Mouse (Mus musculus) CH12.LX (cell line): ENCODE data around the gene Csl. TPM values are rescaled to one million over a fixed set of nuclear protein-coding genes. Genes with fewer than 3 reads are reported as not detected.

Experiments
- DNase-seq: peaks from one replicate; pipeline ENCODE4 v3.0.0-alpha.2; 2013; ENCODE audit errors: extremely low read depth
- H3K27ac ChIP-seq: 2 replicates; pipeline ENCODE4 v1.5.1; 2012; ENCODE audit warnings: low read depth, mild to moderate bottlenecking, control low read depth, moderate library complexity; ENCODE audit not compliant: insufficient read depth
- H3K27me3 ChIP-seq: replicated peaks from 2 replicates; pipeline ENCODE3; 2012; ENCODE audit warnings: inconsistent platforms
- H3K36me3 ChIP-seq, 2 experiments: replicated peaks in 1 of 2; 2 replicates each; pipeline versions ENCODE3 to v1.6.1; 2012; ENCODE audit warnings: inconsistent platforms in 1 of 2, low read length in 1 of 2, mild to moderate bottlenecking in 1 of 2, mixed read lengths in 1 of 2, moderate library complexity in 1 of 2; ENCODE audit not compliant: control insufficient read depth in 1 of 2, insufficient read depth in 1 of 2
- H3K4me1 ChIP-seq, 2 experiments: 2 replicates each; pipeline ENCODE4 v1.6.1; 2012; ENCODE audit warnings: inconsistent platforms in 1 of 2, moderate library complexity in 1 of 2; ENCODE audit not compliant: insufficient read depth in 2 of 2, control insufficient read depth in 1 of 2
- H3K4me2 ChIP-seq: 2 replicates; pipeline ENCODE4 v1.6.1; 2012; ENCODE audit warnings: low read depth, mild to moderate bottlenecking, control low read depth; ENCODE audit not compliant: poor library complexity, insufficient read depth, severe bottlenecking
- H3K4me3 ChIP-seq, 3 experiments: fragments of 150-350 bp in 1 of 3; sonication (generic) in 1 of 3; replicated peaks in 1 of 3; 2 replicates each; pipeline versions ENCODE3 to v1.5.1; 2011 to 2012; ENCODE audit warnings: low read depth in 2 of 3, low read length in 2 of 3, mild to moderate bottlenecking in 2 of 3, moderate library complexity in 2 of 3, control low read depth in 1 of 3, improper control_type of control experiment in 1 of 3, inconsistent platforms in 1 of 3, mixed read lengths in 1 of 3; ENCODE audit not compliant: poor library complexity in 1 of 3
- H3K79me2 ChIP-seq: replicated peaks from 2 replicates; pipeline ENCODE4 v1.6.1; 2012; ENCODE audit warnings: mild to moderate bottlenecking, moderate library complexity; ENCODE audit not compliant: control insufficient read depth, poor library complexity, insufficient read depth, severe bottlenecking; ENCODE audit errors: extremely low read depth
- H3K9ac ChIP-seq: 2 replicates; pipeline ENCODE4 v1.6.1; 2012; ENCODE audit warnings: low read depth, mild to moderate bottlenecking, control low read depth, moderate library complexity; ENCODE audit not compliant: insufficient read depth
- H3K9me3 ChIP-seq: replicated peaks from 2 replicates; pipeline ENCODE3; 2012; ENCODE audit warnings: low read length, inconsistent platforms, mixed read lengths
- BHLHE40 ChIP-seq: IDR thresholded peaks from 2 replicates; pipeline ENCODE4 v1.6.1; 2011; ENCODE audit warnings: mild to moderate bottlenecking, low read depth, low read length, improper control_type of control experiment
- CHD1 ChIP-seq: IDR thresholded peaks from 2 replicates; pipeline ENCODE4 v1.6.1; 2012; ENCODE audit warnings: low read depth, low read length, improper control_type of control experiment, inconsistent platforms
- CHD2 ChIP-seq: IDR thresholded peaks from 2 replicates; pipeline ENCODE4 v1.6.1; 2011; ENCODE audit warnings: low read length, improper control_type of control experiment
- CTCF ChIP-seq, 2 experiments: IDR thresholded peaks in 1 of 2; conservative IDR thresholded peaks in 1 of 2; 2 replicates each; pipeline ENCODE4 v1.5.1; 2011 to 2012; ENCODE audit warnings: low read depth in 2 of 2, low read length in 2 of 2, improper control_type of control experiment in 1 of 2, inconsistent platforms in 1 of 2, mild to moderate bottlenecking in 1 of 2, moderate library complexity in 1 of 2
- E2F4 ChIP-seq: IDR thresholded peaks from 2 replicates; pipeline ENCODE4 v1.6.1; 2011; ENCODE audit warnings: low read depth, low read length, improper control_type of control experiment; ENCODE audit not compliant: insufficient replicate concordance
- ELF1 ChIP-seq: IDR thresholded peaks from 2 replicates; pipeline ENCODE4 v1.6.1; 2014; ENCODE audit warnings: low read depth, mild to moderate bottlenecking, inconsistent platforms, low read length, improper control_type of control experiment
- ETS1 ChIP-seq: conservative IDR thresholded peaks from 2 replicates; pipeline ENCODE4 v1.6.1; 2012; ENCODE audit warnings: low read depth, mild to moderate bottlenecking, inconsistent platforms, low read length, improper control_type of control experiment, moderate library complexity
- GABPA ChIP-seq: IDR thresholded peaks from 2 replicates; pipeline ENCODE4 v1.6.1; 2012; ENCODE audit warnings: low read depth, low read length, improper control_type of control experiment, inconsistent platforms; ENCODE audit not compliant: insufficient replicate concordance
- IRF4 ChIP-seq: IDR thresholded peaks from 2 replicates; pipeline ENCODE4 v1.6.1; 2014; ENCODE audit warnings: low read depth, mild to moderate bottlenecking, inconsistent platforms, low read length, improper control_type of control experiment
- JUN ChIP-seq: IDR thresholded peaks from 2 replicates; pipeline ENCODE4 v1.6.1; 2011; ENCODE audit warnings: low read depth, mild to moderate bottlenecking, low read length, improper control_type of control experiment, moderate library complexity; ENCODE audit not compliant: insufficient read depth
- JUND ChIP-seq: conservative IDR thresholded peaks from 2 replicates; pipeline ENCODE4 v1.6.1; 2011; ENCODE audit warnings: low read depth, low read length, improper control_type of control experiment
- KAT2A ChIP-seq: IDR thresholded peaks from 2 replicates; pipeline ENCODE4 v1.6.1; 2012; ENCODE audit warnings: low read length, improper control_type of control experiment, inconsistent platforms; ENCODE audit not compliant: insufficient replicate concordance
- MAFK ChIP-seq: IDR thresholded peaks from 2 replicates; pipeline ENCODE4 v1.6.1; 2011; ENCODE audit warnings: low read length, improper control_type of control experiment; ENCODE audit not compliant: insufficient replicate concordance
- MAZ ChIP-seq: IDR thresholded peaks from 2 replicates; pipeline ENCODE4 v1.6.1; 2012; ENCODE audit warnings: low read depth, mild to moderate bottlenecking, inconsistent platforms, low read length, improper control_type of control experiment, moderate library complexity
- MEF2A ChIP-seq: IDR thresholded peaks from 2 replicates; pipeline ENCODE4 v1.6.1; 2014; ENCODE audit warnings: low read depth, mild to moderate bottlenecking, inconsistent platforms, low read length, improper control_type of control experiment, borderline replicate concordance
- MXI1 ChIP-seq: IDR thresholded peaks from 2 replicates; pipeline ENCODE4 v1.6.1; 2011; ENCODE audit warnings: mild to moderate bottlenecking, low read depth, low read length, improper control_type of control experiment
- MYC ChIP-seq: IDR thresholded peaks from 2 replicates; pipeline ENCODE4 v1.6.1; 2011; ENCODE audit warnings: low read depth, mild to moderate bottlenecking, improper control_type of control experiment, low read length
- NELFE ChIP-seq: IDR thresholded peaks from 2 replicates; pipeline ENCODE4 v1.6.1; 2011; ENCODE audit warnings: low read depth, low read length, improper control_type of control experiment
- NRF1 ChIP-seq: IDR thresholded peaks from 2 replicates; pipeline ENCODE4 v1.6.1; 2014; ENCODE audit warnings: low read depth, mild to moderate bottlenecking, inconsistent platforms, low read length, improper control_type of control experiment, moderate library complexity
- POLR2A ChIP-seq: IDR thresholded peaks from 2 replicates; pipeline ENCODE4 v1.6.1; 2011; ENCODE audit warnings: low read depth, mild to moderate bottlenecking, improper control_type of control experiment, low read length
- RCOR1 ChIP-seq: conservative IDR thresholded peaks from 2 replicates; pipeline ENCODE4 v1.6.1; 2012; ENCODE audit warnings: low read depth, mild to moderate bottlenecking, inconsistent platforms, low read length, improper control_type of control experiment
- SIN3A ChIP-seq: IDR thresholded peaks from 2 replicates; pipeline ENCODE4 v1.6.1; 2012; ENCODE audit warnings: low read length, improper control_type of control experiment, inconsistent platforms
- SMC3 ChIP-seq: IDR thresholded peaks from 2 replicates; pipeline ENCODE4 v1.6.1; 2011; ENCODE audit warnings: low read depth, low read length, improper control_type of control experiment
- TBP ChIP-seq: conservative IDR thresholded peaks from 2 replicates; pipeline ENCODE4 v1.6.1; 2011; ENCODE audit warnings: low read depth, low read length, improper control_type of control experiment
- TCF12 ChIP-seq: IDR thresholded peaks from 2 replicates; pipeline ENCODE4 v1.6.1; 2014; ENCODE audit warnings: low read depth, mild to moderate bottlenecking, inconsistent platforms, low read length, improper control_type of control experiment
- UBTF ChIP-seq: IDR thresholded peaks from 2 replicates; pipeline ENCODE4 v1.6.1; 2012; ENCODE audit warnings: low read depth, mild to moderate bottlenecking, inconsistent platforms, low read length, improper control_type of control experiment, moderate library complexity
- USF1 ChIP-seq: IDR thresholded peaks from 2 replicates; pipeline ENCODE4 v1.6.1; 2014; ENCODE audit warnings: low read depth, mild to moderate bottlenecking, inconsistent platforms, low read length, improper control_type of control experiment
- ZC3H11A ChIP-seq: IDR thresholded peaks from 2 replicates; pipeline ENCODE4 v1.6.1; 2012; ENCODE audit warnings: low read depth, mild to moderate bottlenecking, inconsistent platforms, low read length, improper control_type of control experiment
- ZMIZ1 ChIP-seq: IDR thresholded peaks from 2 replicates; pipeline ENCODE4 v1.6.1; 2012; ENCODE audit warnings: low read depth, mild to moderate bottlenecking, inconsistent platforms, low read length, improper control_type of control experiment
- ZNF384 ChIP-seq: IDR thresholded peaks from 2 replicates; pipeline ENCODE4 v1.6.1; 2012; ENCODE audit warnings: low read depth, low read length, improper control_type of control experiment, inconsistent platforms
- dilution Hi-C: fragments of 300-500 bp; cut with MboI; formaldehyde crosslinking; loops from 2 replicates; pipeline ENCODE4 v1.14.3; 2020; ENCODE audit warnings: low sequenced_read_pairs; ENCODE audit not compliant: extremely low pct_unique_long_range_greater_than_20kb, extremely low pct_ligation_motif_present
- in situ Hi-C: fragments of 300-500 bp; cut with MboI; formaldehyde crosslinking; loops from 3 replicates; pipeline ENCODE4 v1.14.3; 2019; ENCODE audit warnings: low sequenced_read_pairs, low pct_ligation_motif_present, low pct_unique_long_range_greater_than_20kb, mixed read lengths
- polyA plus RNA-seq: library from polyadenylated mRNA; unstranded; fragments of >175 nt; gene quantifications from 2 replicates; pipeline ENCODE4 v1.2.1, GENCODE M21; 2012; ENCODE audit warnings: low read depth; ENCODE audit not compliant: insufficient read length
- total RNA-seq, 2 experiments: library from RNA; depleted of rRNA; stranded (reverse); fragments of 300-350 nt in 1 of 2; fragments of >200 nt in 1 of 2; gene quantifications; 2 replicates each; pipeline ENCODE4 v1.2.3; 2012 to 2014

The Csl gene
- total and polyA plus RNA-seq, 3 experiments, result 0.13 to 0.28 TPM; not detected in 1

- H3K9ac ChIP-seq, result no peak overlapping the region
- no peak overlapping the region for H3K4me2 ChIP-seq
- DNase-seq, result no peak
- H3K27ac ChIP-seq, result no peak overlapping the region
- in situ Hi-C loops, result no loop called here
- no peaks in the 10 kb centered on the region for H3K79me2 ChIP-seq
- no peaks in the 10 kb centered on the region for H3K4me1 ChIP-seq
- dilution Hi-C loops, result no loop called here
- H3K27me3 ChIP-seq, result no peaks in the 10 kb centered on the region
- no peaks in the 10 kb centered on the region for H3K36me3 ChIP-seq
- no peak for TF ChIP-seq POLR2A
- TF ChIP-seq CHD1, result no peak
- TF ChIP-seq JUND, result no peak
- TF ChIP-seq RCOR1, result no peak
- TF ChIP-seq KAT2A, result no peak
- TF ChIP-seq USF1, result no peak
- no peak for TF ChIP-seq ELF1
- TF ChIP-seq CHD2, result no peak
- TF ChIP-seq JUN, result no peak
- TF ChIP-seq E2F4, result no peak
- no peak for TF ChIP-seq MAFK
- TF ChIP-seq ETS1, result no peak
- TF ChIP-seq BHLHE40, result no peak
- no peak for TF ChIP-seq GABPA
- TF ChIP-seq MXI1, result no peak
- no peak for TF ChIP-seq SIN3A
- no peak for TF ChIP-seq ZMIZ1
- no peak for TF ChIP-seq ZC3H11A
- peaks cover 32% of the 10 kb centered on the region for H3K9me3 ChIP-seq
- H3K4me3 ChIP-seq, result no peak overlapping the region
Measured at GRCm38 (mm10) chr10:99774228-99775120, 15.0 kb upstream of the Csl start.

- H3K79me2 ChIP-seq, result no peaks in the 10 kb centered on the region
- no peak for TF ChIP-seq ZMIZ1
- TF ChIP-seq MEF2A, result no peak
- no peak for TF ChIP-seq RCOR1
- TF ChIP-seq SMC3, result no peak
- no peak for TF ChIP-seq NRF1
- TF ChIP-seq KAT2A, result no peak
- TF ChIP-seq CTCF (conservative IDR thresholded peaks at IDR 0.05 in 1 of 2, IDR thresholded peaks at IDR 0.05 in 1 of 2; ENCODE audit: low read depth in 2 of 2, low read length in 2 of 2), result no peak
- no peak for TF ChIP-seq ZNF384
- no peak for TF ChIP-seq IRF4
- no peak for TF ChIP-seq TBP
- no peak for TF ChIP-seq TCF12
- no peak for TF ChIP-seq CHD2
- TF ChIP-seq MYC, result no peak
- TF ChIP-seq CHD1, result no peak
- no peak for TF ChIP-seq MAZ
- TF ChIP-seq BHLHE40, result no peak
- TF ChIP-seq JUND, result no peak
- TF ChIP-seq NELFE, result no peak
- TF ChIP-seq UBTF, result no peak
- H3K4me2 ChIP-seq, result no peak overlapping the region
- dilution Hi-C loops (no loop called here), in situ Hi-C loops (no loop called here)
- no peak overlapping the region for H3K9ac ChIP-seq
- H3K36me3 ChIP-seq, result no peaks in the 10 kb centered on the region
- no peaks in the 10 kb centered on the region for H3K4me1 ChIP-seq
- H3K9me3 ChIP-seq, result peaks cover 35% of the 10 kb centered on the region
- no peaks in the 10 kb centered on the region for H3K27me3 ChIP-seq
- DNase-seq, result no peak
- H3K4me3 ChIP-seq, result no peak overlapping the region
- H3K27ac ChIP-seq, result no peak overlapping the region
Measured at GRCm38 (mm10) chr10:99750146-99750545, 9.3 kb downstream of the Csl start.
